Mouse (Mus musculus) lung, postnatal 0 days (tissue): Measurements from ENCODE around the gene Hbb-y.

Experiments
- CTCF ChIP-seq: IDR thresholded peaks from 2 replicates; pipeline ENCODE4 v1.5.1; 2016; ENCODE audit warnings: antibody characterized with exemption, mild to moderate bottlenecking
- EP300 ChIP-seq: IDR thresholded peaks from 2 replicates; pipeline ENCODE4 v1.6.1; 2016; ENCODE audit warnings: antibody characterized with exemption, mild to moderate bottlenecking, control low read depth

- TF ChIP-seq CTCF (no peak), EP300 (no peak)
Measured at GRCm38 (mm10) chr7:103860855-103861254, 7.8 kb upstream of the Hbb-y start.
